Mouse (Mus musculus): ENCODE data around the gene Vwf.

Gene Vwf

DNA sequence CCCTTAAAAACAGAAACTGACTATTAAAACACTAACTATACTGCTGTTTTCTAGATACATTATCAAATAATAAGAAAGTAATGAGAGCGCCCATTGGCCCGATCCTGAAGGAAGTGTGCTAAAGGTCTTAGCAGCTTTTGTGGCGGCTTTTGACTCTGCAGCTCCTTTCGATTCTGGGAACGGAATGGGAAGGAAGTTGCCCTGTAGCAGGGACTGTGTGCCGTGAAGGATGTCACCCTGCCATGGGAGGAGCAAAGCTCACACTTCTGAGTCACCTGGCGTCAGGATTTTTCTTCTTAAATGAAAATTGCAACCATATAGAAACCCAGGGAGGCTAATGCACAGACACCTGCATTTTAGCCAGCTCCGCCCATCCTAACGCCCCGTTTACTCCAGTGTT lies 1.8 kb downstream of the Vwf start:
- DNase-seq (ENCODE audit: low spot score): no peak

DNA sequence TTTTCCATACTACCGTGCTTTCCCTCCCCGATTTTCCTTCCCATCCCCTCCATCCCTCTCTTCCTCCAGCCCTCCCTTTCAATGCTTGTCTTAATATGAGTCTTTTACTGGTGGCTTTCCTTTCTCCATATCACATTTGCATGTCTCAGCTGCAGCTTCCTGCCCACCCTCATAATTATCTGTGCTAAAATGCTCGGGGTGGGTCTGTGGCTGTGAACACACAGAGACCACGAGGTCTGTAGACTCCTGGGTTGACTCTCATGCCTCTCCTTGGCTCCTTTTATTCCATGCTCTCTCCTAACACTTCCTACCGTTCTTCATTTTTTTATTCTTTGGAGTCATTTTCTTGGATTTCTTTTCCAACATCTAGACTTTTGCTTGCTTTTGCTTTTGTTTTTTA lies 3.6 kb downstream of the Vwf start:
- no peak for DNase-seq (ENCODE audit: low spot score)

DNA sequence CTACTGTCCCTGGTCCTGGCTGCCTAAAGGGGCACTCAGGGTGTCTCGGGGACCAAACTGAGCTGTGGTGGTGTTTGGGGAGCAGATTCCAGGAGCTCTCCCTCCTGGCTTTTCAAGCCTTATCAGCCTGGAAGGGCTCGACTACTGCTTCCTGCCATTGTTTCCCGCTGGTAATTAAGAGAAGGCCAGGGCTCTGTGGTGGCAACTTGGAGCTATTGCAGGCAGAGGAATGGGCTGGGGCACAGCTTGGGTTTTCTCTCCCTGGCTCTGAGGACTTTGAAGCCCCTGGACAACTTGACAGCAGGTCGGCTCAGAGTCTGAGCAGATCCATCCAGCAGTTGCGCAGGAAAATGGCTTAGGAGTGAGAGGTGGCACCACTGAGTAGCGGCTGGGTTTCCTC lies 6.2 kb downstream of the Vwf start:
- DNase-seq (ENCODE audit: low spot score): no peak

DNA sequence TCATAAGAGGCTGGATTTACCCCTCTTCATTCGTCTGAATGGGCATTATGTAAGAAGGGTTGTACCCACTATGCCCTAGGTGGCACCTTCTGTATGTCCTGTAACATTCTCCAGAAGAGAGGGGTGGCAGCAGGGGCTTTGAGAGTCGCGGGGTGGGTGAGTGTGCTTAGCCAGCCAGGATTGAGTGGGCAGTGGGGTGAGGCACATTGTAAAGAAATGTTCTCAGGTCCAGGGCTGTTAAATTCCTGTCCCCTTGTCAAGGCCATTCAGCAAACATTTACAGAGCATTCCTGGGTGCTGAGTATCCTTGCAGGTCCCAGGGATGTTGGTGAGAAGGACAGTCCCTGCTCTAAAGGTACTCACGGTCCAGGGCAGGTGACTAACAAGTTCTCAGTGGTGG lies 7.0 kb downstream of the Vwf start:
- DNase-seq (ENCODE audit: low spot score): no peak

DNA sequence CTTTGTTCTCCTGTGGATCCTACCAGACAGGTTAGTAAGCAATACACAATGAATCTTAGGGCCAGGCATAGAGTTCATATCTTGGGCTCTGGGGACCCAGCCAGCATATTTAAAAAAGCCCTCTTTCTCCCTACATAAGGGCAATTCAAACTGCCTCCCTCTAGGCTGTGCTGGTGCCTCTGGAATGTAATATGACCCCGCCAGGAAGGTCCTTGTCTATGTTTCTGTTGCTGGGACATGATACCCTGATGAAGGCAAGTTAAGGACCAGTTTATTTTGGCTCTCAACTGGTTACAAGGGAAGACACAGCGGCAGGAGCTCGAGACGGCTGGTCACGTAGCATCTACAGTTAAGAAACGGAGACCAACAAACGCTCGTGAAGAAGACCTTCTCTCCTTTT lies 12.3 kb downstream of the Vwf start:
- DNase-seq (ENCODE audit: low spot score): no peak

GRCm38 (mm10) chr6:125561031-125561430 lies 14.5 kb downstream of the Vwf start:
- DNase-seq (ENCODE audit: low spot score): no peak

DNA sequence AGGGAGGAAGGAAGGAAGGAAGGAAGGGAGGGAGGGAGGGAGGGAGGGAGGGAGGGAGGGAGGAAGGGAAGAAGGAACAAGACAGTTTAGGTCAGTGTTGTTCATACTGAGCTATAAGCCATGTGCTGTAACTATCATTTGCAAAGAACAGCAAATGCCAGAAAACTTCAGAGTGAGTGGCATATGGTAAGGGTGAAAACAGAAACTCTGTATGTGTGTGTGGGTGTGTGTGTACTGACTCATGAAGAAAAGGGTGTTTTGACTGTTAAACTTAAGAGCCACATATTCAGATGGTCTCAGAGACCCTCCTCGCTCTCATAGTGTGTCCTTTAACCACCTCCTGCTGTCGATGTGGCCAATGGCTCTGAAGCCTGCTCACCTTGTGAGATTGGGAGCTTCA lies 14.9 kb downstream of the Vwf start:
- DNase-seq (ENCODE audit: low spot score): no peak

- DNase-seq (ENCODE audit: low spot score): no peak
Observed at GRCm38 (mm10) chr6:125564812-125565281, 18.3 kb downstream of the Vwf start.

GRCm38 (mm10) chr6:125565326-125565725 lies 18.8 kb downstream of the Vwf start:
- no peak for DNase-seq (ENCODE audit: low spot score)

GRCm38 (mm10) chr6:125566656-125567055 lies 20.1 kb downstream of the Vwf start:
- DNase-seq (ENCODE audit: low spot score): no peak

DNA sequence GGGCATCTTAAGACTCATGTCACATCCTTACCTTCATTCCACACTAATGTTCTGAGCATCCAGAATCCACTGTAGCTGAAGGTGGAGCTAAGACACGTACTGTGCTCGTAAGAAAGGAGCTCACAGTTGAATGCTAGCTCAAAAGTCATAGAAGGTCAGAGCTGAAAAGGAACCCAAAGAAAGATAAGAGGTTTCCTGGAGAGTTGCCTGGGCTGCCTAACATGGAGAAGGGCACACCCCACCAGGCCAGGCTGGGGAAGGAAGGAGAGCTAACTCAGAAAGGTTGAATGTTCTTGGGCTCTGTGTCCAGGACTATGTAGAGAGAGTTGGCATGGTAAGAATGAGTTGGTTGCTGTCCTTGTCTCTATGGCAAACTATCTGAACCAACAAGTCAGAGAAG lies 21.8 kb downstream of the Vwf start:
- no peak for DNase-seq (ENCODE audit: low spot score)

DNA sequence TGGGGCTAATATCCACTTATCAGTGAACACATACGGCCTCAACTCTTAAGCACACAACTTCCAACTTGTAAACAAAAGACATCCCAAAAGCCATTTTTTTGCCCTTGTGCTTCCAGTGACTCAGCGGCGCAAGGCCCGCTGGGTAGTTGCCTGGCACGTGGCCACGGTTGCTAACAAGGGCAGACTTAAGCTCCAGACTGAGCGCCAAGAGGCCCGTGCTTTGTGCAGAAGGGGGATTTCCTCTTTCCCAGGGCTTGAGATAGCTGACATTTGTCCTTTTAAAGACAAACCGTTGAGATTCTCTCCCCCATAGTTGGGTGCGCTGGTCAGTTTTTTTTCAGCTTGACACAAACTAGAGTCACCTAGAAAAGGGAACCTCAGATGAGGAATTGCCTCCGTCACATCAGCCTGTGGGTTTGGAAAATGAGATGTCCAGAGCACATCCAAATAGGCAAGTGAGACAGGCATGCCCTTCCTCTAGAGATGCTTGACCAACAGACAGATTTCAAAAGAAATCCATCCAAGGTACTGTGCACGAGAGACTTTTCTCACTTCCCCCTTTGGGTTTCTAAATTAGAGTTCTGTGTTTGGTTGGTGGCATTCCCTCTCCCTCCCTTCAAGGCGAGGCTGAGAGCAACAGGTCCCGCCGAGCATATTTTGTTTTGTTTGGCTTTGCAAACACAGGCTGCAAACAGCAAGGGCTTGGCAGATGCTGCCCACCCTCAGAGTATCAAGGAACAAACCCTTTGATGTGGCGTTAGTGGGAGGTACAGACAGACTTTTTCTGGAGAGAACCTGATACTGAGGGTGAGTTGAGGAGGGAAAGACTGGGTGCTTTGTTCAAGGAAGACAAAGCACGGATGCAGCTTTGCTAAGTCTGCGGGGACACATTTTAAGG lies 26.0 kb downstream of the Vwf start:
- peak; percentile 84 for DNase-seq (ENCODE audit: low spot score)

- DNase-seq (ENCODE audit: low spot score): peak; percentile 69
Observed at GRCm38 (mm10) chr6:125573189-125573928, 26.8 kb downstream of the Vwf start.

DNA sequence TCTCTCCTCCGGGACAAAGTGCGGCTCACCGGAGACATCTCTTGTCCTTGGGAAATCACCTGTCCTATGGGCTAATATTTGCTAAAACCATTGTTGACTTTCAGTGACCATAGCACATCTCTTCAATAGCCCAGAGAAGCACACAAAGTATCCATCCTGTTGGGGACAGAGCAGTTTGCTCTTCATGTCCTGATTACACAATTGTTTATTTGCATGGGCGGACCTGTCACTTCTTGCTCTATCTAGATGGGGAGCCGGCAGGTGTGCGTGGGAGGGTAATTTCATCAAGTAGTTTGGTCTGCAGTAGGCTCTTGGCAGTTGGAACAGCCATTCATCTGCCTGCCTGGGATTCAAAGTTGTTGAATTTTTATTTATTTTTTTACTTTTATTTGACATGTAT lies 28.5 kb downstream of the Vwf start:
- peak; percentile 62 for DNase-seq (ENCODE audit: low spot score)

- DNase-seq (ENCODE audit: low spot score): no peak
Observed at GRCm38 (mm10) chr6:125577301-125577700, 30.7 kb downstream of the Vwf start.

DNA sequence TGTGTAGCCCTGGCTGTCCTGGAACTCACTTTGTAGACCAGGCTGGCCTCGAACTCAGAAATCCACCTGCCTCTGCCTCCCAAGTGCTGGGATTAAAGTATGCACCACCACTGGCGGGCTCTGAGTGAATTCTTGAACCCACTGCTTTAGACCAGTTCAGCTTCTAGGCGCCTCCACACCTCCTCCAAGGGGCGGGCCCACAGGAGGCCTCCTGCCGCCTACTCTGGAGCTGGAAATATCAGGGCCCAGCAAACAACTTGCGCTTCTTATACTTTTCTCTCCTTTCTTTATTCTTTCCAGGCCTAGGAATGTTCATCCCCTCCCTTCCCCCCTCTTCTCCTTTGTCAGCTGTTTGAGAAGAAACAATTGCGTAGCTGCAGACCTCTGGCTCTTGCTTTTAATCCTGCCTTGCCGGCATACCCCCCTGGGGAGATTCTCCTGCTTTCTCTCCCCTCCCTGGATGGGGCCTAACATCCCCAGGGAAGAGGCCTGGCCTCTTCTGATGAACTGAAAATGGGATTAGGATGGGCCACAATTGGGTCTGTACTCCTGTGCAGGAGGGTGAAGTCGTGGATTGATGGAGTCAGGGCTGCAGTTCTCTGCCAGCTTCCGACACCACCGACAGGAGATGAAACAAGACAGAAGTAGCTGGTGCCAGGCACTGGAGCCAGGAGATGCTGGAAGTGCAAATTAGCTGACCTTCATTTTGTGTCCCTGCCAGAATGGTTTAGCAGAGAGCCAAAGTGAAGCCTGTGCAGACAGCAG lies 31.5 kb downstream of the Vwf start:
- no peak for DNase-seq (ENCODE audit: low spot score)

- no peak for DNase-seq (ENCODE audit: low spot score)
Observed at GRCm38 (mm10) chr6:125578647-125579011, 32.1 kb downstream of the Vwf start.

DNA sequence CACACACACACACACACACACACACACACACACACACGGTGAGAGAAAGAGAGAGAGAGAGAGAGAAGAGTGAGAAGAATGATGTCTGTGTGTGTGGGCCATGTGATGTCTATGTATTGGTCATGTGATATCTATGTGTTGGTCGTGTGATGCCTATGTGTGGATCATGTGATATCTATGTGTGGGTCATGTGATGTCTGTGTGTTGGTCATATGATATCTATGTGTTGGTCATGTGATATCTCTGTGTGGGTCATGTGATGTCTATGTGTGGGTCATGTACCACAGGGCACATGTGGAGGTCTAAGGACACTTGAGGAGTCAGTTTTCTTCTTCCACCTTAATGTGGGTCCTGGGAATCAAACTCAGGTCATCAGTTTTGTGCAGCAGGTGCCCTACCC lies 33.3 kb downstream of the Vwf start:
- DNase-seq (ENCODE audit: low spot score): no peak

DNA sequence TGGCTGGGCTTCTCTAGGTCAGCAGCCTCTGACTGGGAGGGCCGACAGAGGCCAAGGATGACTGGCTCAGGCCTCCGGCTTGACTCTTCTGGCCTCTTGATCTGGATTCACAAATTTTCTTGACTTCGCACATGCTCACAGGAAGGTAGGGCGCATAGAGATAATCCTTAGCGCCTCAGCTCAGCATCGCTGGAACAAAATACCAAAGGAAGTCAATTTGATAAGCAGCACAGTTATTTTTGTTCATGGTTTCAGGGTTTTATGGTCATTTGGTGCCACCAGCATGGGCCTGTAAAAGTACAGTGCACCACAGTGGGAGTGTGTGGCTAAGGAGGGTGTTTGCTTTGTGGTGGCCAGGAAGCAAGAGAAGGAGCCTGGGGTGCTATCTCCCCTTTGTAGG lies 37.1 kb downstream of the Vwf start:
- no peak for DNase-seq (ENCODE audit: low spot score)

DNA sequence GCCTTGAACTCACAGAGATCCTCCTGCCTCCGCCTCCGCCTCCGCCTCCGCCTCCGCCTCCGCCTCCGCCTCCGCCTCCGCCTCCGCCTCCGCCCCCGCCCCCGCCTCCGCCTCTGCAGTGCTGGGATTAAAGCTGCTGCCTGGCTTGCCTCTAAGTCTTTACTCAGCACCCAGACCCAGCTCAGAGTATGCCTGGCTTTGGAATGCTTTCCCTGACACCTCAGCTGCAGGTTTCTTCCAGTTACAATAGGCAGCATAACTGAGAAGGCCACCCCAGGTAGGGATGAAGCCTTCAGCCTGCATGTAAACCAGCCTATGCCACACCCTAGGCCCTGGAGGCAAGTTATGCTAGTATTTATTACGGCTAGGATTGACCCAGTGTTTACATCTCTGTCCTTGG lies 37.7 kb downstream of the Vwf start:
- DNase-seq (ENCODE audit: low spot score): no peak

GRCm38 (mm10) chr6:125585579-125585978 lies 39.0 kb downstream of the Vwf start:
- DNase-seq (ENCODE audit: low spot score): no peak

DNA sequence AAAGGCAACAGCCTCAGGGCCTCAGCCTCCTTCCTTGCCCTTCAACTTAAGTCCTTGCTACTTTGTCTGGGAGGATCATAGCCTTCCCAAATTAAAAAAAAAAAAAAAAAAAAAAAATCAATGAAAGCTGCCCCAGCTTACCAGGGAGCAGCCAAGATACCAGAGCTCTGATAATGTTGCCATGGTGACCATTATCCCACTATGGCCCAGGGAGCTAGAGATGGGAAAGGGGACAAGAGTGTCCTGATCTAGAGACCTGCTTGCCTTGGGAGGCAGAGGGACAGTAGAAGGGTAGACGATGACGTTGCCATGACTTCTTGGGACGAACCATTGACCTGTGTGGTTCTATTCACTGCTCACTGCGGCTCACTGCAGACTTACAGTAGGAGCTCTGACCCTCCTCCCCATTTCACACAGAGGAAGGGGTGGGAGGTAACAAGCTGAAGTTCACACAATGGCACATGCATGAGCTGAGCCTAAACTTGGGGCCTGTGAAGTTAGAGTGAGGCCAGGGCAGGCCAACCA lies 39.5 kb downstream of the Vwf start:
- DNase-seq (ENCODE audit: low spot score): no peak
